Mouse (Mus musculus): ENCODE results near the gene Glrx2. TPM values are rescaled to one million over a fixed set of nuclear protein-coding genes. Genes with fewer than 3 reads are reported as not detected.

Gene Glrx2
- polyA plus RNA-seq, 1 experiment from 2014 or later: 71.2 TPM

- WGBS: 80% methylated on average over 7 of the region's 7 CpGs
- Histone ChIP-seq H3K36me3 (ENCODE audit: control insufficient read depth, insufficient read depth, low read length) (no peaks in the 10 kb centered on the region), H3K9ac (ENCODE audit: low read length) (no peak overlapping the region), H3K27me3 (ENCODE audit: control insufficient read depth, insufficient read depth, low read length) (no peaks in the 10 kb centered on the region), H3K27ac (ENCODE audit: low read depth, low read length) (no peak overlapping the region), H3K4me2 (no peak overlapping the region), H3K9me3 (ENCODE audit: control insufficient read depth, low read length) (no peaks in the 10 kb centered on the region), H3K4me1 (ENCODE audit: control insufficient read depth, insufficient read depth, low read length) (no peaks in the 10 kb centered on the region), H3K4me3 (ENCODE audit: low read depth, low read length) (no peak overlapping the region)
- ATAC-seq (ENCODE audit: low FRiP score) (no peak), DNase-seq (ENCODE audit: low spot score, missing footprints) (no peak)
These were observed 6.0 kb upstream of the Glrx2 start for GRCm38 (mm10) chr1:143709966-143710626.

DNA sequence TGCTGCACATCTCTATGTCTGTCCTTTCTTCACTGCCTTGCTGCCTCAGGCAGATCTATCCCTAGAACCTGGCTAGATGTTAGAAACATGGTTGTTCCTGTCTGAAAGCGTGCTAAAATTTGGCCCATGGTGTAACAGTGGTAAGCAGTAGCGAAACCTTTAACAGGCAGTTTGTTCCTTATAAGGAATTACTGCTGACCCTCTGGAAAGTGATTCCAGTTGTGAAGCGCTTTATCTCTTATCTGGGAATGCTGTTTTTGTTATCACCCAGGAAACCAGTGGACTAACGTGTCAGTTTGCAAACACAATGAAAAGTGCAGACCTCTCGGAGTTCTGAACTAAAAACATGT, 5.5 kb upstream of the Glrx2 start:
- Histone ChIP-seq H3K4me2 (no peak overlapping the region), H3K9me3 (ENCODE audit: control insufficient read depth, low read length) (no peaks in the 10 kb centered on the region), H3K27ac (ENCODE audit: low read depth, low read length) (no peak overlapping the region), H3K36me3 (ENCODE audit: control insufficient read depth, insufficient read depth, low read length) (no peaks in the 10 kb centered on the region), H3K9ac (ENCODE audit: low read length) (no peak overlapping the region), H3K4me1 (ENCODE audit: control insufficient read depth, insufficient read depth, low read length) (no peaks in the 10 kb centered on the region), H3K27me3 (ENCODE audit: control insufficient read depth, insufficient read depth, low read length) (no peaks in the 10 kb centered on the region), H3K4me3 (ENCODE audit: low read depth, low read length) (no peak overlapping the region)
- WGBS: 82% methylated on average over 5 of the region's 5 CpGs
- DNase-seq (ENCODE audit: low spot score, missing footprints): no peak
- ATAC-seq (ENCODE audit: low FRiP score): no peak

GRCm38 (mm10) chr1:143724456-143725064, 8.4 kb downstream of the Glrx2 start:
- H3K4me3 ChIP-seq (ENCODE audit: low read depth, low read length): no peak overlapping the region

DNA sequence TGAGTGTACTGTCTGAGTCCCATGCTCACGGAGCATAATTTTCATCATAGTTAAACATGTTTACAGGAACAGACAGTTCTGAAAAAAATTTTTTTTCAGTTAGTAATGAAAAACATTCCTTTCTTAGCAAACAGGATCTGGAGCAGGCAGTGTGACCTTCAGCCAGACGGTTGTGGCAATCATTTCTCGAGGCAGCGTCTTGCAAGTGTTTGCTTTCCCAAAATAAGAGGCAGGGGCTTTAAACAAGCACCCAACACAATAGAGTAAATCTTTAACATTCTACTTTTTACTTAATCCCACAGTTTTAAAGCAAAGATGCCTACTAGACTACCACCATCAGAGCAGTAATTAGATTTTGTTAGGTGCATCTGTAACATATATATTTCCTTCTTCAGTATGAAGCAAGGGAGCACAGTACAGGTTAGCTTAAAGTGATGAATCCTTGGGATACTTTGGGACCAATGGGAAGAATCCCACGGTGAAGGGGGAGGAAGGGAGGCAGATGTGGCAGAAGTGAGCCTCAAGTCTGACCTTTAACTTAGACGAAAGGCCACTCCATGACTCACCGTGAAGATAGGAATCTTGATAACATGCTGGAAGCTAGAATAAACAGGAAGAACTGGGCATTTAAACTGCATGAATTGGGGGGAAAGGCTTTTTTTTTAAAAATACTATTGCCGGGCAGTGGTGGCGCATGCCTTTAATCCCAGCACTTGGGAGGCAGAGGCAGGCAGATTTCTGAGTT, 11.7 kb downstream of the Glrx2 start:
- Histone ChIP-seq H3K4me2 (no peak overlapping the region), H3K4me1 (ENCODE audit: control insufficient read depth, insufficient read depth, low read length) (no peaks in the 10 kb centered on the region), H3K27ac (ENCODE audit: low read depth, low read length) (no peak overlapping the region), H3K9ac (ENCODE audit: low read length) (no peak overlapping the region), H3K4me3 (ENCODE audit: low read depth, low read length) (no peak overlapping the region), H3K9me3 (ENCODE audit: control insufficient read depth, low read length) (no peaks in the 10 kb centered on the region), H3K27me3 (ENCODE audit: control insufficient read depth, insufficient read depth, low read length) (no peaks in the 10 kb centered on the region), H3K36me3 (ENCODE audit: control insufficient read depth, insufficient read depth, low read length) (no peaks in the 10 kb centered on the region)
- DNase-seq (ENCODE audit: low spot score, missing footprints): no peak
- no peak for ATAC-seq (ENCODE audit: low FRiP score)
- WGBS: 81% methylated on average over 9 of the region's 9 CpGs

More at GRCm38 (mm10) chr1:143724456-143725064, 8.4 kb downstream of the Glrx2 start:
- no peaks in the 10 kb centered on the region for H3K9me3 ChIP-seq (ENCODE audit: control insufficient read depth, low read length)
- ATAC-seq (ENCODE audit: low FRiP score) (no peak), DNase-seq (ENCODE audit: low spot score, missing footprints) (no peak)
- no peak overlapping the region for H3K27ac ChIP-seq (ENCODE audit: low read depth, low read length)
- H3K36me3 ChIP-seq (ENCODE audit: control insufficient read depth, insufficient read depth, low read length): no peaks in the 10 kb centered on the region
- no peak overlapping the region for H3K4me2 ChIP-seq
- no peak overlapping the region for H3K9ac ChIP-seq (ENCODE audit: low read length)
- no peaks in the 10 kb centered on the region for H3K4me1 ChIP-seq (ENCODE audit: control insufficient read depth, insufficient read depth, low read length)
- H3K27me3 ChIP-seq (ENCODE audit: control insufficient read depth, insufficient read depth, low read length): no peaks in the 10 kb centered on the region
- WGBS: 84% methylated on average over 5 of the region's 5 CpGs

GRCm38 (mm10) chr1:143730899-143731298, 14.8 kb downstream of the Glrx2 start:
- WGBS: 93% methylated on average over 2 of the region's 2 CpGs
- H3K9me3 ChIP-seq (ENCODE audit: control insufficient read depth, low read length): no peaks in the 10 kb centered on the region
- ATAC-seq (ENCODE audit: low FRiP score) (no peak), DNase-seq (ENCODE audit: low spot score, missing footprints) (no peak)
- H3K4me3 ChIP-seq (ENCODE audit: low read depth, low read length): no peak overlapping the region
- no peak overlapping the region for H3K27ac ChIP-seq (ENCODE audit: low read depth, low read length)
- no peak overlapping the region for H3K4me2 ChIP-seq
- no peaks in the 10 kb centered on the region for H3K4me1 ChIP-seq (ENCODE audit: control insufficient read depth, insufficient read depth, low read length)
- H3K36me3 ChIP-seq (ENCODE audit: control insufficient read depth, insufficient read depth, low read length): no peaks in the 10 kb centered on the region
- H3K9ac ChIP-seq (ENCODE audit: low read length): no peak overlapping the region
- H3K27me3 ChIP-seq (ENCODE audit: control insufficient read depth, insufficient read depth, low read length): no peaks in the 10 kb centered on the region

DNA sequence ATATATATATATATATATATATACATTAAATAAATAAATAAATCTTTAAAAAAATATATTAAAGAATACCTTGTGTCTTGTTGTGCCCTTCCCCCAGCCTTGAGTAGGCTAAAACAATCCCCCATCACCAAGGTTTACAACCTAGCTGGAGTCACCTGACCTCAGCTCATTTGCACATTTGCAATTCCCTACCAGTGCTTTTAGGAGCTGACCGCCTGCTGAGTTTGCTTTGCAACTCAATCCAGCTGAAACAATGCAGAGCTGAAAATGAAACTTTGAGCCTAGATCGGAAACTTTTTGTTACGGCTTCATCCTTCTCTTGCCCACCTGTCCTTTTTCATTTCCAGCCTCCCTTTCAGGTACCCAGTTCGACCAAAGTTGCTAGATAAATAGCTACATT, 15.6 kb downstream of the Glrx2 start:
- Histone ChIP-seq H3K9ac (ENCODE audit: low read length) (no peak overlapping the region), H3K4me3 (ENCODE audit: low read depth, low read length) (no peak overlapping the region), H3K4me1 (ENCODE audit: control insufficient read depth, insufficient read depth, low read length) (no peaks in the 10 kb centered on the region), H3K27ac (ENCODE audit: low read depth, low read length) (no peak overlapping the region), H3K4me2 (no peak overlapping the region), H3K9me3 (ENCODE audit: control insufficient read depth, low read length) (no peaks in the 10 kb centered on the region), H3K36me3 (ENCODE audit: control insufficient read depth, insufficient read depth, low read length) (no peaks in the 10 kb centered on the region), H3K27me3 (ENCODE audit: control insufficient read depth, insufficient read depth, low read length) (no peaks in the 10 kb centered on the region)
- 51% methylated on average over 4 of the region's 4 CpGs for WGBS
- no peak for ATAC-seq (ENCODE audit: low FRiP score)
- no peak for DNase-seq (ENCODE audit: low spot score, missing footprints)

DNA sequence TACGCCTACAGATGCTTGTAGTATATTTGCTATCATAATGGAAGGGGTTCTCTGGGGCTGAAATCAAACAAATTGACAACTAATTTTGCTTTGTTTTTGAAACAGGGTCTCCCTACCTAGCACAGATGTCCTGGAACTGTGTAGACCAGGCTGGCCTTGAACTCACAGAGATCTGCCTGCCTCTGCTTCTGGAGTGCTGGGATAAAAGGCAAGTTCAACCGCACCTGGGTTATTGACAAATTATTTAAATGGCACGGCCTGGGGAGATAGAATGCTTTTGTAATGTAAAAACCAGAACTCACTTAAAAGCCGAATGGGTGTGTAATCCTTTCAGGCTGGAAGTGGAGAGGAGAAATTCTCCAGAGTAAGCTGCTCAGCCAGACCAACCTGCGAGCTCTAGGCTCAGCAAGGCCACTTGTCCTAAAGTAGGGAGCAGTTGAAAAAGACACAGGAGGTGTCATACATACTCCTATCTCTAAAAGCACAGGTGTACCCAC, 17.8 kb downstream of the Glrx2 start:
- Histone ChIP-seq H3K27ac (ENCODE audit: low read depth, low read length) (no peak overlapping the region), H3K36me3 (ENCODE audit: control insufficient read depth, insufficient read depth, low read length) (no peaks in the 10 kb centered on the region), H3K4me1 (ENCODE audit: control insufficient read depth, insufficient read depth, low read length) (no peaks in the 10 kb centered on the region), H3K27me3 (ENCODE audit: control insufficient read depth, insufficient read depth, low read length) (no peaks in the 10 kb centered on the region), H3K9me3 (ENCODE audit: control insufficient read depth, low read length) (no peaks in the 10 kb centered on the region), H3K4me3 (ENCODE audit: low read depth, low read length) (no peak overlapping the region), H3K9ac (ENCODE audit: low read length) (no peak overlapping the region), H3K4me2 (no peak overlapping the region)
- WGBS: 72% methylated on average over 5 of the region's 5 CpGs
- DNase-seq (ENCODE audit: low spot score, missing footprints): no peak
- ATAC-seq (ENCODE audit: low FRiP score): no peak

DNA sequence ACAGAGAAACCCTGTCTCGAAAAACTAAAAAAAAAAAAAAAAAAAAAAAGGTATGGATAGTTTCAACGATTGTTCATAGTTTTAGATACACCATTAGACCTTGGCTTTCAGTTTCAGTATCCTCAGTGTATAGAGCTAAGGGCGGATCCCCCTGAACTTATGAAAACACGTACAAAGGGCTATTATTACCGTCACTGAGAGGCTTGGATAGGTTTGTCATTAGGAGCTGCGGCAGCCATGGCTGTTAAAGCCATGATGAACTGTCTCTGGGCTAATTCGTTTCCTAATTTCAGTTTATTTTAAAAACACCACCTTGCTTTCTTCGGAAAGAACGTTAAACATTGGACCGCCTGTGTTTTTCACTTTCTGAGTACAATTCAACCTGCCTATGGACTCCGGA, 22.7 kb downstream of the Glrx2 start:
- 29% methylated on average over 11 of the region's 11 CpGs for WGBS
- no peak overlapping the region for H3K27ac ChIP-seq (ENCODE audit: low read depth, low read length)
- peak overlapping the region; percentile 86 for H3K9ac ChIP-seq (ENCODE audit: low read length)
- DNase-seq (ENCODE audit: low spot score, missing footprints): peak; percentile 87
- peak overlapping the region; percentile 53 for H3K4me2 ChIP-seq
- H3K36me3 ChIP-seq (ENCODE audit: control insufficient read depth, insufficient read depth, low read length): 0 out of 2 replicates have a peak, but pooled peaks cover 2% of the 10 kb centered on the region
- no peaks in the 10 kb centered on the region for H3K27me3 ChIP-seq (ENCODE audit: control insufficient read depth, insufficient read depth, low read length)
- peak overlapping the region; percentile 71 for H3K4me3 ChIP-seq (ENCODE audit: low read depth, low read length)
- no peaks in the 10 kb centered on the region; the same call in 1 of the 2 replicates for H3K4me1 ChIP-seq (ENCODE audit: control insufficient read depth, insufficient read depth, low read length)
- ATAC-seq (ENCODE audit: low FRiP score): no peak
- H3K9me3 ChIP-seq (ENCODE audit: control insufficient read depth, low read length): no peaks in the 10 kb centered on the region

All from midbrain, embryonic 11.5 days (tissue).